Mouse (Mus musculus) heart, embryonic 12.5 days (tissue): Measurements from ENCODE around the gene Itch. TPM values are rescaled to one million over a fixed set of nuclear protein-coding genes. Genes with fewer than 3 reads are reported as not detected.
A peak's percentile ranks its signal among the peaks of the same experiment; 100 is the strongest.
"Not testable (repeated sequence)": the region's sequence is repeated elsewhere in the genome, so short reads cannot be mapped to it uniquely, and the experiment has no call there.

ENCODE experiments used
- ATAC-seq: fragments of 200-750 bp; cut with Nextera tagmentation; 2 replicates; pipeline ENCODE4 v1.8.0; 2017; ENCODE audit warnings: moderate TSS enrichment, moderate library complexity; ENCODE audit not compliant: insufficient number of reproducible peaks, low FRiP score
- H3K27ac ChIP-seq: fragments of 300-500 bp; sonication (generic); 2 replicates; pipeline ENCODE4 v1.5.1; 2016; ENCODE audit warnings: mild to moderate bottlenecking, moderate library complexity; ENCODE audit not compliant: poor library complexity, severe bottlenecking
- H3K27me3 ChIP-seq: fragments of 300-500 bp; sonication (generic); replicated peaks from 2 replicates; pipeline ENCODE4 v1.6.1; 2016; ENCODE audit warnings: mild to moderate bottlenecking, moderate library complexity
- H3K36me3 ChIP-seq: fragments of 300-500 bp; sonication (generic); 2 replicates; pipeline ENCODE4 v1.6.1; 2016; ENCODE audit warnings: mild to moderate bottlenecking, moderate library complexity
- H3K4me1 ChIP-seq: fragments of 300-500 bp; sonication (generic); replicated peaks from 2 replicates; pipeline ENCODE4 v1.6.1; 2016; ENCODE audit warnings: mild to moderate bottlenecking
- H3K4me2 ChIP-seq: fragments of 300-500 bp; sonication (generic); 2 replicates; pipeline ENCODE4 v1.6.1; 2016; ENCODE audit warnings: mild to moderate bottlenecking, moderate library complexity
- H3K4me3 ChIP-seq: fragments of 300-500 bp; sonication (generic); 2 replicates; pipeline ENCODE4 v1.5.1; 2016; ENCODE audit warnings: mild to moderate bottlenecking
- H3K9ac ChIP-seq: fragments of 300-500 bp; sonication (generic); 2 replicates; pipeline ENCODE4 v1.6.1; 2016; ENCODE audit warnings: mild to moderate bottlenecking, moderate library complexity
- H3K9me3 ChIP-seq: fragments of 300-500 bp; sonication (generic); replicated peaks from 2 replicates; pipeline ENCODE4 v1.6.1; 2016; ENCODE audit warnings: mild to moderate bottlenecking, moderate library complexity
- WGBS: fragments of 180-500 bp; shearing (Covaris S2); methylation state at CpG from one replicate; pipeline ENCODE4 v1.1.7; 2016; 5-methylcytosine and 5-hydroxymethylcytosine counted together
- polyA plus RNA-seq: library from polyadenylated mRNA; unstranded; fragments of >200 nt; fragmentation: Nextera tagmentation; extraction: Ambion mirVana; gene quantifications from 2 replicates; pipeline ENCODE4 v1.2.1, GENCODE M21; 2016

The Itch gene
- polyA plus RNA-seq, 1 experiment from 2014 or later: 44.2 TPM

DNA sequence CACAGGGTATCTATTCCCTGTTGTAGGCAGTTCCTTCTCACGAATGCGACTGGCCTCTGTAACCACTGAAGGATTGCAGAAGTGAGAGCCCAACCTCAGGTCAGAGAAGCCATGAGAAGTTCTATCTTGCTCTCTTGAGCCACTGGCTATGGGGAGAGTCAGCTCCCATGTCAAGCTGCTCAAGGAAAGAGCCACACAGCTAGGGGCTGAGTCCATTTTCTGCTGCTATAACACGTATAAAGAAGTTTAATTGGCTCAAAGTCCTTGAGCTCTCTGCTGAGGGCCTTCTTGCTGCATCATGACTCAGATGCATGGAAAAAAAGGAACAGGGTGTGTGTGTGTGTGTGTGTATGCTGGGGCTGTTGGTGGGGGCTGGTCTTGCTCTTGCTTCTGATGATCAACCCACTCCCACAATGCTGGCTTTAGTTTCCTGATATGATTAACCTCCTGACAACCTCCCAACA, 32.5 kb upstream of the Itch start:
- H3K4me3 ChIP-seq: no peak overlapping the region

GRCm38 (mm10) chr2:155101761-155102181, 31.5 kb upstream of the Itch start:
- no peak overlapping the region for H3K4me3 ChIP-seq
- no peak for ATAC-seq
- peaks cover 17% of the 10 kb centered on the region for H3K4me1 ChIP-seq
- H3K27ac ChIP-seq: no peak overlapping the region
- no peaks in the 10 kb centered on the region for H3K9me3 ChIP-seq
- no peak overlapping the region for H3K4me2 ChIP-seq
- H3K9ac ChIP-seq: no peak overlapping the region
- no peaks in the 10 kb centered on the region for H3K27me3 ChIP-seq
- 55% methylated on average over 6 of the region's 6 CpGs for WGBS
- H3K36me3 ChIP-seq: no peaks in the 10 kb centered on the region

More for the DNA sequence above, 32.5 kb upstream of the Itch start:
- 64% methylated on average over 3 of the region's 3 CpGs for WGBS
- no peak for ATAC-seq
- no peaks in the 10 kb centered on the region for H3K9me3 ChIP-seq
- H3K4me2 ChIP-seq: no peak overlapping the region
- no peaks in the 10 kb centered on the region for H3K36me3 ChIP-seq
- peaks cover 17% of the 10 kb centered on the region for H3K4me1 ChIP-seq
- no peak overlapping the region for H3K9ac ChIP-seq
- H3K27me3 ChIP-seq: no peaks in the 10 kb centered on the region
- no peak overlapping the region for H3K27ac ChIP-seq

DNA sequence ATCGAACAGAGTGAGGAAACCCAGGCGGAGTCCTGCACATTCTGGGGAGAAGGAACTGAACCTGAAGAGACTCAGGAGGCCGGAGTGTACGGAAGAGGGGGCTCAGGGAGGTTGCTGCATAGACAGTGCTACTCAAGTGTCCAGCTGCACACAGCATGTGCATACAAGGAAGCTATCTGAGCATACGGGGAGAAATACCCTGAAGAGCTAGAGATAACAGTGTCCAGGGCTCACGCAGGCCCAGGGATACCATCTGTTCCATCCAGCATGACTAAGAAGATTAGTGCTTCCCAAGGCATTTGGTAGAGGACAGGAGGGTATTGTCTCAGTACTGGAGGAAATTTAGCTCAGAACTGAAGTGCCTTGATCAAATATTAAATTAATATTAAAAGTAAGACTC, 29.7 kb upstream of the Itch start:
- Histone ChIP-seq H3K36me3 (no peaks in the 10 kb centered on the region), H3K27ac (no peak overlapping the region), H3K9ac (no peak overlapping the region), H3K27me3 (no peaks in the 10 kb centered on the region), H3K4me2 (no peak overlapping the region), H3K4me1 (peaks cover 17% of the 10 kb centered on the region), H3K9me3 (no peaks in the 10 kb centered on the region), H3K4me3 (no peak overlapping the region)
- 59% methylated on average over 6 of the region's 6 CpGs for WGBS
- no peak for ATAC-seq

- not testable (repeated sequence) for ATAC-seq, H3K9me3 ChIP-seq, H3K4me1 ChIP-seq, H3K4me2 ChIP-seq, H3K36me3 ChIP-seq, H3K27ac ChIP-seq, H3K9ac ChIP-seq, H3K4me3 ChIP-seq, H3K27me3 ChIP-seq
- 78% methylated on average over 9 of the region's 9 CpGs for WGBS
These were observed 26.0 kb upstream of the Itch start for GRCm38 (mm10) chr2:155107276-155107675.

DNA sequence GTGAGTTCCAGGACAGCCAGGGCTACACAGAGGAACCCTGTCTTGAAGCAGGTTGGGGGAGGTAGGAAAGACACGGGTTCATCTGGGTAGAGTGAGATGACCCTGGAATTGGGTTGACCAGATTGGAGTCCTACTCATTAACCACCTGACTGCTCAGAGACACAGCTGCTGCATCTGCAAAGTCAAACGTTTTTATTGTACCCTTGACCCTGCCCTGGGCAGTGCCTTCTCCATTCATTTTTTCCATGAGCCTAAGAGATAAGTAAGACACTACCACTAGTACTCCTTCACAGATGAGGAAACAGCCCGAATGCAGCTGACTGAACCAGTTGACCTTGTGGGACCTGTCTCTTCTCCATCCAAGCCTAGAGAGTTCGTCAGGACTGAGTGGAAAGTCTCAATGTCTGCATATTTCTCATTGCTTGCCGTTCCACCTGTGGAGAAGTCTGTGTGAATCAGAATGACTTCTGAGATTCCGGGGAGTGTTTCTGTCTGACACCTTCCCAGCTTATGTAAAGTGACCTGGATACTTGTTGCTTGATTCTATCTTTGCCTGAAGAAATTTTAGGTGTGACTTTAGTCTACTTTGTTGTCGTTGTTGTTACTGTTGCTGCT, 18.0 kb upstream of the Itch start:
- no peak for ATAC-seq
- WGBS: 51% methylated on average over 7 of the region's 7 CpGs
- H3K4me1 ChIP-seq: no peaks in the 10 kb centered on the region

DNA sequence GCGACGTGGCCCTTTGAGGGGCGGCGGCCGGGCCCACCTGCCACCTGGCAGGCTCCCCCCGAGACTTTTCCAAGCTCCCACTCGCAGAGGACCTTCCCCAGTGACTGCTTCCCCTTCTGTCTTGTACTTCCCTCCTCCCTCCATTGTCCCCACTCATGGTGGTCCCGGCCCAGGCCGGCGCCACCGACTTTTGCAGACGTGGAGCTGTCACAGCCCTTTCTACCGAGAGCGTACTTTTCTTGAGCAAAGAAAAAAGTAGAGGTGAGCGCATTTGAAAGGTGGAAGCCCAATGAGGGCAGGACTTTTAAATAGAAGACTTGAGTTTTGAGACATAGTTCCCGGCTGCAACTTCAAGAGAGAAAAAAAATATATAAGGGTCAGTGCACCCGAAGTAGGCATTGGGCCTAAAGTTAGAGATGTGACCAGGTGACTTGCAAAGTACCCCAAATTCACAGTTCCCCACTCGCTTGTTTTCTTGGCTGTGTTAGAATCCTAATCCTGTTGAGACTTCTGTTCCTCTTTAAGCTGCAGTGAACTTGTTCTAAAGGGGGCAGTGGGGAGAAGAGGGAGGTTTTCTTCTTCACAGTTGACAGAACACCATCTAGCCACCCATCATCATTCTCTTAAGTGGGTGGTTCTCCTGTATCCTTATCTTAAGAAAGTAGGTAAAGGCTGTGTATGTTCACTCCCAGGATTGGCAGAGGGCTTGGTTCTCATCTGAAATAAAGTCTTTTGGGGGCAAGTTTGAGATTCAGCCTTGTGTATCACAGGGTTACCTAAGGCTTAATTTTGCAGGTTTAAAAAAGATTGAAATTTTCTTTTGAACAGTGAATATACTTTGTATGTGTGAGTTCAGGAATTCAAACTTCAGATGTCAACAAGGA, 910 bp downstream of the Itch start:
- H3K27ac ChIP-seq: peak overlapping the region; percentile 87
- H3K27me3 ChIP-seq: no peaks in the 10 kb centered on the region
- peak overlapping the region; percentile 70 for H3K4me2 ChIP-seq
- no peaks in the 10 kb centered on the region for H3K9me3 ChIP-seq
- H3K4me3 ChIP-seq: peak overlapping the region; percentile 94
- H3K9ac ChIP-seq: peak overlapping the region; percentile 98
- WGBS: under 1% methylated on average over 18 of the region's 18 CpGs
- ATAC-seq: no peak
- H3K36me3 ChIP-seq: peaks cover 13% of the 10 kb centered on the region
- peaks cover 23% of the 10 kb centered on the region for H3K4me1 ChIP-seq

More for the DNA sequence above, 18.0 kb upstream of the Itch start:
- Histone ChIP-seq H3K36me3 (no peaks in the 10 kb centered on the region), H3K9ac (no peak overlapping the region), H3K4me2 (no peak overlapping the region), H3K27ac (no peak overlapping the region), H3K27me3 (no peaks in the 10 kb centered on the region), H3K4me3 (no peak overlapping the region), H3K9me3 (peaks cover 3% of the 10 kb centered on the region; the same call in 1 of the 2 replicates)

- 58% methylated on average over 4 of the region's 4 CpGs for WGBS
- 0 out of 2 replicates have a peak overlapping the region, but pooled peaks have one; percentile 9 for H3K4me3 ChIP-seq
- H3K27me3 ChIP-seq: no peaks in the 10 kb centered on the region
- ATAC-seq: no peak
- H3K4me1 ChIP-seq: peaks cover 23% of the 10 kb centered on the region
- H3K27ac ChIP-seq: no peak overlapping the region
- H3K9ac ChIP-seq: peak overlapping the region; percentile 16; the same call in 1 of the 2 replicates
- no peaks in the 10 kb centered on the region for H3K9me3 ChIP-seq
- peaks cover 16% of the 10 kb centered on the region for H3K36me3 ChIP-seq
- peak overlapping the region; percentile 53 for H3K4me2 ChIP-seq
These were observed 1.8 kb downstream of the Itch start for GRCm38 (mm10) chr2:155135092-155135491.

DNA sequence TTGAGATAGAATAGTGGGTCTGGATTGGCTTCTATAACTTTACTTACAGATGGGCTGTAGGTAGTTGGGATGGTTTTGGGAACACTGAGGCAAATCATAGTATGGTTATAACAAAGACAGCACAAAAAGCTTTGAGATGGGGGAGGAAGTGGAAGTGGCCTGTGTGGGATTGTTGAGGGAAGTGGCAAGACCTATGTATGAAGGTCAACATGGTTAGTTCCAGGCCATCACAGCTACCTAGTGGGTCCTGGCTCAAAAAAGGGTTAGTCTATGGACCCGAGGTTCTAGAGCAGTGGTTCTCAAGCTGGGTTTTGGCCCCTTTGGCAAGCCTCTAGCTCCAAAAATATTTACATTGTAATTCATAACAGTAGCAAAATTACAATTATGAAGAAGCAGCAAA, 2.2 kb downstream of the Itch start:
- H3K27ac ChIP-seq: no peak overlapping the region
- 86% methylated on average over 1 of the region's 1 CpGs for WGBS
- no peaks in the 10 kb centered on the region for H3K27me3 ChIP-seq
- no peak overlapping the region for H3K4me3 ChIP-seq
- ATAC-seq: no peak
- peak overlapping the region; percentile 53 for H3K4me2 ChIP-seq
- H3K9ac ChIP-seq: peak overlapping the region; percentile 16; the same call in 1 of the 2 replicates
- peaks cover 23% of the 10 kb centered on the region for H3K4me1 ChIP-seq
- H3K36me3 ChIP-seq: peaks cover 21% of the 10 kb centered on the region
- H3K9me3 ChIP-seq: no peaks in the 10 kb centered on the region

DNA sequence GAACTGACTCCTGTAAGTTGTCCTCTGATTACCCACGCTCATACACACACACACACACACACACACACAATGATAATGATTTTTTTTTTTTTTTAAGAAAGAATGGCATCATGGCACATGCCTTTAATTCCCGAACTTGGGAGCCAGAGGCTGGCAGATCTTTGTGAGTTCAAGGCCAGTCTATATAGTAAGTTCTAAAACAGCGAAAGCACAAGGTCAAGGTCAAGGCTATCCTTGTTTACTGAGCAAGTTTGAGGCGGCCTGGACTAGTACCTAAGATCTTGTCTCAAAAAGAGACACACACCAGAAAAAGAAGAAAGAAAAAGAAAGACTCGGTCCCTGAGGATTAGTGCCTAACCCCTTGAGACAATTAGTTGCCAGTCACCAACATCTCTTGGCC, 7.7 kb downstream of the Itch start:
- H3K9me3 ChIP-seq: no peaks in the 10 kb centered on the region
- WGBS: 88% methylated on average over 5 of the region's 5 CpGs
- ATAC-seq: no peak
- H3K4me1 ChIP-seq: peaks cover 11% of the 10 kb centered on the region
- H3K9ac ChIP-seq: no peak overlapping the region
- H3K4me2 ChIP-seq: no peak overlapping the region
- no peak overlapping the region for H3K4me3 ChIP-seq
- no peak overlapping the region for H3K27ac ChIP-seq
- peaks cover 56% of the 10 kb centered on the region for H3K36me3 ChIP-seq
- no peaks in the 10 kb centered on the region for H3K27me3 ChIP-seq

DNA sequence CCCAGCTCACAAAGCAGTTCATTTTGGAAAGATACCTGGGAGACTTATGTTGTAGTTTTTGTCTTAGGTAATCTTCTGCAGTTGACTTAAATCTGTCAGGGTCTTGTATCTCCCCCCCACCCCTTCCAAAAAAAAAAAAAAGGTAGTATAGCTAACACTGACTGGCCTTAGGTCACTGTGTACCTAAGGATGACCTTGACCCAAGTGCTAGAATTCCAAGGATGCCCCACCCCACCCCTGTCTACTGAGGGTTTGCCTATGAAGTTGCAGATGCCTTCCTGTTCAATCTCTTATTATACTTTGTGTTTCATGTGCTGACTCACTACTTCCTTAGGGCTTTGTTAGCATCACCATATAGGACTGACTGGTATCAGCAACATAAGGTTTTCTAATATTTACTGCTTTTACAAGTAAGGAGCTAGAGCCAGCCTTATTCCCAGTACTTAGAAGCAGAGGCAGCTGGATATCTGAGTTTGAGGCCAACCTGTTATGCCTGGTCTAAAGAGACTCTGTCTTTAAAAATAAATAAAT, 8.8 kb downstream of the Itch start:
- no peak for ATAC-seq
- no peak overlapping the region for H3K9ac ChIP-seq
- H3K36me3 ChIP-seq: peaks cover 64% of the 10 kb centered on the region
- no peak overlapping the region for H3K4me2 ChIP-seq
- H3K9me3 ChIP-seq: no peaks in the 10 kb centered on the region
- no peak overlapping the region for H3K27ac ChIP-seq
- no peaks in the 10 kb centered on the region for H3K27me3 ChIP-seq
- H3K4me3 ChIP-seq: no peak overlapping the region
- H3K4me1 ChIP-seq: 0 out of 2 replicates have a peak, but pooled peaks cover 3% of the 10 kb centered on the region

GRCm38 (mm10) chr2:155149296-155149695, 16.0 kb downstream of the Itch start:
- not testable (repeated sequence) for H3K4me2 ChIP-seq, H3K27ac ChIP-seq, H3K4me3 ChIP-seq, ATAC-seq, H3K9me3 ChIP-seq, H3K9ac ChIP-seq, H3K4me1 ChIP-seq, H3K27me3 ChIP-seq
- H3K36me3 ChIP-seq: peaks cover 39% of the 10 kb centered on the region
